Mouse (Mus musculus): ENCODE measurements around the gene Fyn. TPM values are rescaled to one million over a fixed set of nuclear protein-coding genes. Genes with fewer than 3 reads are reported as not detected.

Gene Fyn
- polyA plus RNA-seq, 1 experiment from 2014 or later, result 71.0 TPM

DNA sequence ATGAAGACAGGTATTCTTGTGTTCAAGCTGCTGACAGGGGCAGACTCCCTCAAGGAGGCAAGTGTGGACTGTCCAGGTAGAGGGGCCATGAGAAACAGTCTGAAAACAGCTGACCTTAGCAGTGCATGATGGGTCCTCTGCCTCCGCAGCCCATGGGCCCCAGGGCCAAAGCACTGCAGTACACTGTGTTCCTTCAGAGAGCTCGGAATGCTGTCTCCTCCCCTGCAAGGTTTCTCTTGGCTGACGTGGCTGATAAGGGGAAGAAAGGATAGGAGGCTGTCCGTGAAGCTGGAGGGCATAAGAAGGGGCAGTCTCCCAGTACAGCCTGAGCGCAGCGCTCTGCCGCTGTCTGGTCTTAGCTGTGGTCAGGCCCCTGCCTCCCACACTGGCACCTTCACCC lies 189.2 kb downstream of the Fyn start:
- WGBS, result 54% methylated on average over 7 of the region's 7 CpGs
- peaks cover 88% of the 10 kb centered on the region for H3K4me1 ChIP-seq (replicated peaks)
- no peak for ATAC-seq (ENCODE audit: low FRiP score)
- peak overlapping the region; percentile 65 for H3K9ac ChIP-seq
- peaks cover 6% of the 10 kb centered on the region for H3K36me3 ChIP-seq
- H3K4me2 ChIP-seq, result no peak overlapping the region
- H3K27me3 ChIP-seq, result no peaks in the 10 kb centered on the region
- no peaks in the 10 kb centered on the region for H3K9me3 ChIP-seq
- peak overlapping the region; percentile 94 for H3K27ac ChIP-seq
- H3K4me3 ChIP-seq, result no peak overlapping the region

DNA sequence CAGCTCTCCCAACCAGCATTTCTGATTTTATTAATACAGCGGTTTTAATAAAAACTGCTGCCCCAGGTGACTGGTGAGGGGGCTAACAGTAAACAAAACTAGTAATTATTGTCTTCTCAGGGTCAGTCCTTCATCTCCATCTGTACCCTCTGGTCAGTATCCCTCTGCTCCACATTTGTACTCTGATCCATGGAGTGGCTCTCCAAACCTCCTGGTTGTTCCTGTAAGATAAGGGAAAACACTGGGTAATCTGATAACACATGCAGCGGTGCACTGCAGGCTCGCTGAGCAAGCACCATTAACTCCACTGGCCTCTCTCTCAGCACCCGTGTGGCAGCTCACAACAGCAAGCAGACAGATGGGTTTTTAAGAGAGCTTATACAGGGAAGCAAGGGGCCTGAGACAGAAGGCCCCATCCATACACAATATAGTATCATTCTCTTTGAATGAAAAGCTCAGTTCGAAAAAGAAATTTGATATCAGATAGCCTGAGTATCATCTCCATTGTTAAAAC lies 189.9 kb downstream of the Fyn start:
- ATAC-seq (ENCODE audit: low FRiP score), result no peak
- 39% methylated on average over 5 of the region's 5 CpGs for WGBS
- H3K4me3 ChIP-seq, result no peak overlapping the region
- H3K9ac ChIP-seq, result peak overlapping the region; percentile 65
- peak overlapping the region; percentile 94 for H3K27ac ChIP-seq
- H3K27me3 ChIP-seq, result no peaks in the 10 kb centered on the region
- peaks cover 88% of the 10 kb centered on the region for H3K4me1 ChIP-seq (replicated peaks)
- no peaks in the 10 kb centered on the region for H3K9me3 ChIP-seq
- peaks cover 6% of the 10 kb centered on the region for H3K36me3 ChIP-seq
- no peak overlapping the region for H3K4me2 ChIP-seq

DNA sequence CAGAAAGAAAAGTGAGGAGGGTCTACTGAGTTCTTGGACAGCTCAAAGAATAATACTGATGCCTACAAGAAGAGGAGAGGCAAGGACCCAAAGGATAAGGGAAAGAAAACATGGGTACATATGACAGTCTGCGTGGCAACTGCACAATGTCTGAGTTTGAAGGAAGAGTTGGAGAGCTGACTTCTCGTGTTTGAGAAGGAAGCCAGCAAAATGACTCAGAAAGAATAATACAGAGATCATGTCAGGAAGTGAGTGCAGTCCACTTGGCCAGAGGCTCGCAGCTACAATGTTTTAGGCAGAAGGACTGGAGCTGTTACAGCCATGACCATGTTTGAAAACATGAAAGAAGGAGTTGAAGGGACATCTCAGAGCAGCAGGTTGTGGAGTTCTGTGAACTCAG lies 190.7 kb downstream of the Fyn start:
- no peak for ATAC-seq (ENCODE audit: low FRiP score)
- Histone ChIP-seq H3K36me3 (peaks cover 6% of the 10 kb centered on the region), H3K9me3 (no peaks in the 10 kb centered on the region), H3K27ac (peak overlapping the region; percentile 94), H3K9ac (peak overlapping the region; percentile 65; the same call in 1 of the 2 replicates), H3K4me3 (no peak overlapping the region), H3K27me3 (no peaks in the 10 kb centered on the region), H3K4me2 (no peak overlapping the region), H3K4me1 (replicated peaks) (peaks cover 85% of the 10 kb centered on the region)
- 76% methylated on average over 3 of the region's 3 CpGs for WGBS

DNA sequence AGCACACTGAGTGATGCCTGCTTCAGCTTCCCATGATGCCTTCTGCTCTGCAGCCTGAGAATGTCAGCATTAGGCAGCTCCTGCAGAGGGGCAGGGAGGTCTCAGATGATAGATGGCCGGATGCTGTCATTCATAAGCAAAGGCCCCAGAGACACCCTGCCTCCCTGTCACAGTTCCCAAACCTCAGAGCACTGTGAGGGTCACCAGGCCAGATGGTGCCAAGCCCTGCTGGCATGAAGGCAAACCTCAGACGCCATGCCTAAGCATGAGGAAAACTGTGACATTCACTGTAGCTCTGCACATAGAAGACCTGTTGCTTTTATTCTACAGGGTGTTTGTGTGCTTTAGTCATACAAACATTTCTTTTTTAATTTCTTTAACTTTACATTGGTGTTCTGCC lies 193.7 kb downstream of the Fyn start:
- WGBS, result 39% methylated on average over 2 of the region's 2 CpGs
- peak overlapping the region; percentile 40; the same call in 1 of the 2 replicates for H3K27ac ChIP-seq
- no peak overlapping the region for H3K4me3 ChIP-seq
- peaks cover 23% of the 10 kb centered on the region for H3K36me3 ChIP-seq
- no peaks in the 10 kb centered on the region for H3K27me3 ChIP-seq
- peaks cover 56% of the 10 kb centered on the region for H3K4me1 ChIP-seq (replicated peaks)
- H3K4me2 ChIP-seq, result no peak overlapping the region
- no peaks in the 10 kb centered on the region for H3K9me3 ChIP-seq
- no peak for ATAC-seq (ENCODE audit: low FRiP score)
- no peak overlapping the region for H3K9ac ChIP-seq

DNA sequence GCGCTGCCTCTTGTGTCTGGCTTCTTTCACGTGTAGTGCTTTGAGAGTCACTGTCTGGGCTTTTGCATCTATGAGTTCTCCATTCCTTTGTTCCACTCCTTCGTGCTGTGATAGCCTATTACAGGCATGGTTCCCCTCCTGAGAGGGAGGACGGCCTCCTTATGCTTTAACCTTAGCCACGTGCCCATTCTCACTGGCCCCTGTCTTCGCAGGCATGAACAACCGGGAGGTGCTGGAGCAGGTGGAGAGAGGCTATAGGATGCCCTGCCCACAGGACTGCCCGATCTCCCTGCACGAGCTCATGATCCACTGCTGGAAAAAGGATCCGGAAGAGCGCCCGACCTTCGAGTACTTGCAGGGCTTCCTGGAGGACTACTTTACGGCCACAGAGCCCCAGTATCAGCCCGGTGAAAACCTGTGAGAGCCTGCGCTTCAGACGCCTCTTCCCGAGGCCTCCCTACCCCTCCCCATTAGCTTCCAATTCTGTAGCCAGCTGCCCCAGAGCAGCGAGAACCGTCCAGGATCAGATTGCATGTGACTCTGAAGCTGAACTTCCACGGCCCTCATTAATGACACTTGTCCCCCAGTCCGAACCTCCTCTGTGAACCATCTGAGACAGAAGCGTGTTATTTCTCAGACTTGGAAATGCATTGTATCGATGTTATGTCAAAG lies 195.0 kb downstream of the Fyn start:
- WGBS, result 43% methylated on average over 24 of the region's 24 CpGs
- no peaks in the 10 kb centered on the region for H3K9me3 ChIP-seq
- H3K9ac ChIP-seq, result peak overlapping the region; percentile 53
- H3K27ac ChIP-seq, result peak overlapping the region; percentile 80
- no peaks in the 10 kb centered on the region for H3K27me3 ChIP-seq
- H3K4me2 ChIP-seq, result no peak overlapping the region
- H3K36me3 ChIP-seq, result peaks cover 26% of the 10 kb centered on the region
- H3K4me3 ChIP-seq, result no peak overlapping the region
- peaks cover 43% of the 10 kb centered on the region for H3K4me1 ChIP-seq (replicated peaks)
- ATAC-seq (ENCODE audit: low FRiP score), result 0 out of 2 replicates have a peak, but pooled peaks have one; percentile 25

DNA sequence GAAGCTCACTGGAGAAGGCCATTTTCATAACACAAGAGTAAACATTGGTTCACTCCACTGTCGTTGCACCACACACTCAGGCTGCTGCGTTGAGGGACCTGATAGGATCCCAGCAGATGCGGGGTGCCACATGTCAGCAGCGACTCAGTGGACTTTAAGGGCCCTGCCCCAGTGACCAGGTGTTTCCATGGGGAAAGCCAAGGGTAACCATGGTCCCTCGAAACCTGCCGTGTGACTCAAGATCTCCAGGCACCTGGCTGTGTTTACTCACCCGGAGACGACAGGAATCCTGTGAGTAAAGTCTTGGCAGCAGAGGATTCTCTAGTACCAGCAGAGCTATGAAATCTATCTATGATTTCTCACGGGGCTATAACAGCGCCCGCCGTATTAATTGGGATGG lies 198.2 kb downstream of the Fyn start:
- ATAC-seq (ENCODE audit: low FRiP score), result no peak
- Histone ChIP-seq H3K4me1 (replicated peaks) (peaks cover 42% of the 10 kb centered on the region), H3K4me3 (no peak overlapping the region), H3K36me3 (peaks cover 20% of the 10 kb centered on the region), H3K27me3 (no peaks in the 10 kb centered on the region), H3K9me3 (no peaks in the 10 kb centered on the region), H3K9ac (no peak overlapping the region), H3K27ac (peak overlapping the region; percentile 65; the same call in 1 of the 2 replicates), H3K4me2 (no peak overlapping the region)
- WGBS, result 81% methylated on average over 12 of the region's 12 CpGs

DNA sequence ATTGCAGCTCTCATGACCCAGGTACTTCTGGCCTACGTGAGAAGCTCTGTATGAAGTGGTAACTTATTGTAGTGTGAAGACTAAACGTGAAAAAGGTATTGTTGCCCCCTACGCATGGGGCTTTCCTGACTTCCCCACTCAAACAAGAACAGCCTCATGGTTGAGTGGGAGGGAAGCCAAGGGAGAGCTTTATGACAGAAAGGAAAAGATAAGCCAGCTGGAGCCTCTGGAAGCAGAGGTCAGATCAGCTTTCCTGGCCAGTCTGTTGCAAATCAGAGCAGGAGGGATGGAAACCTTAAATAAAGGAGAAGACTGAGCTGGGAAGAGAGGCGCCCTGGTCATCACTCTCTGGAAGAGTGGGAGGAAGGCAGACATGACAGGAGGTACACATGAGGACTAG lies 200.3 kb downstream of the Fyn start:
- H3K4me1 ChIP-seq (replicated peaks), result peaks cover 40% of the 10 kb centered on the region
- H3K27me3 ChIP-seq, result no peaks in the 10 kb centered on the region
- H3K9me3 ChIP-seq, result no peaks in the 10 kb centered on the region
- no peak for ATAC-seq (ENCODE audit: low FRiP score)
- 83% methylated on average over 4 of the region's 4 CpGs for WGBS
- H3K4me3 ChIP-seq, result no peak overlapping the region
- no peak overlapping the region for H3K9ac ChIP-seq
- no peak overlapping the region for H3K4me2 ChIP-seq
- H3K27ac ChIP-seq, result peak overlapping the region; percentile 56; the same call in 1 of the 2 replicates
- peaks cover 20% of the 10 kb centered on the region; the same call in 1 of the 2 replicates for H3K36me3 ChIP-seq

DNA sequence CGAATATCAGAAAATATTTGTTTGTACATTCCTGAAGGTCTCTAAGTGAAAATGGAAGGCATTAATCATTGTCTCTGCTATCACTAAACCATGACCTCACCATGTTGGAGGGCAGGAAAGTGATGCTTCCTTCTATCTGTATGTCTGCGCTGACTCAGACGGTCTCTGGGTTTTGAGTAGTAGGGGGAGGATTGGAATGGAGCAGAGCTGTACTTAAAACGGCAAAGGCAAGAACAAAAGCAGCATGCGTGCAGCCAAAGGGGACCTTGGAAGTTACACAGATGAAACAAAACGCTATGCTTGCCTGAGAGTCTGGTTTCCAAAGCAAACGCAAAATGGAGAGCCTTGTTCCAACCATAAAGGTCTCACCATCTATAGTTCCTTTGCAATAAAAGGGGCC lies 202.4 kb downstream of the Fyn start:
- H3K36me3 ChIP-seq, result peaks cover 10% of the 10 kb centered on the region; the same call in 1 of the 2 replicates
- H3K9ac ChIP-seq, result peak overlapping the region; percentile 51; the same call in 1 of the 2 replicates
- no peaks in the 10 kb centered on the region for H3K9me3 ChIP-seq
- ATAC-seq (ENCODE audit: low FRiP score), result 0 out of 2 replicates have a peak, but pooled peaks have one; percentile 36
- H3K4me2 ChIP-seq, result no peak overlapping the region
- 37% methylated on average over 7 of the region's 7 CpGs for WGBS
- peak overlapping the region; percentile 90 for H3K27ac ChIP-seq
- H3K27me3 ChIP-seq, result no peaks in the 10 kb centered on the region
- no peak overlapping the region for H3K4me3 ChIP-seq
- peaks cover 40% of the 10 kb centered on the region for H3K4me1 ChIP-seq (replicated peaks)

DNA sequence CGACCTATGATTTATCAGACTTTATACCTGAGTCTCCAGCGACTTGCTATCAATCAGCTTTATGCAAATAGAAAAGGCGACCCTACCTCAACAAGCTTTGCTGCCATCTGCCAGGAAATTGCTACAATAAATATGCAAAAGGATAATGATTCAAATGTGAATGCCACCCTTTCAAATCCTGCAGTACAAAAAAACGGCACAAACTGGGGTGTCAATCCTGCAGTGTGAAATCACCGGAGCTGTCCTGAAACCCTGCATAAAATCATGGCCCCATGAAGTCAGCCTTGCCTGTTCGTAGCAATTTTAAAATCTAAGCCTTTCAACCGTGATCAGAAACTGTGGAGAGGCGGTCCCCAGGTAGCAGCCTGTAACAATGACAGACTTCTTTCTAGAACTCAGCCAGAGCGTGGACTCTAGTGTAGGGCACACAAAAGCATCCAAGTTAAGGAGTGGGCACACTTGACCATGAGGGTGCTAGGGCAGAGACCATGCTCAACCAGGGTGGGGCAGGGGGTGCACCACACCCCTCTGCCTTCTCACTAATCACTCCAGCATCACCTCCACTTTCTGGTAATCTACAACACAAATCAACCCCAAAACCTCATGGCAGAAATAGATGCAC lies 203.5 kb downstream of the Fyn start:
- 0 out of 2 replicates have a peak, but pooled peaks have one; percentile 15 for ATAC-seq (ENCODE audit: low FRiP score)
- H3K27me3 ChIP-seq, result no peaks in the 10 kb centered on the region

DNA sequence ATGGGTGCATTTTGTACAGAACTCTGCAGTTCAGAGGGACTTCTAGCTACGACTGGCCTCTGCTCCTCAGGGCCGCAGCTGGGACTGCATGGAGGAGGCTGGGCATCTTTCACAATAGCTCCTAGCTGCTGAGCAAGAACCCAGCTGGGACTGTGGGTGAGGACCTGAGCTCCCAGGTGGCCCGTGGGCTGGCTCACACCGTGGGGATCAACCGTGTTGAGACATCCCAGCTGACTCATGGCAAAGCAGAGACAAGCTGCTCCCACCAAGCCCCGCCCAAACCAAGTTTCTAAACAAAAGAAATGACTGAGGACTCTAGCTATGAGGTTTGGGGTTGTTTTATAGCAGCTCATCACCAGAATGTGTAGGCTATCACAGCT lies 204.0 kb downstream of the Fyn start:
- 0 out of 2 replicates have a peak, but pooled peaks have one; percentile 8 for ATAC-seq (ENCODE audit: low FRiP score)
- 34% methylated on average over 6 of the region's 6 CpGs for WGBS

More for the DNA sequence above, 203.5 kb downstream of the Fyn start:
- peak overlapping the region; percentile 90 for H3K27ac ChIP-seq
- peaks cover 3% of the 10 kb centered on the region; the same call in 1 of the 2 replicates for H3K36me3 ChIP-seq
- peak overlapping the region; percentile 51 for H3K9ac ChIP-seq
- peaks cover 40% of the 10 kb centered on the region for H3K4me1 ChIP-seq (replicated peaks)
- no peaks in the 10 kb centered on the region for H3K9me3 ChIP-seq
- 28% methylated on average over 9 of the region's 9 CpGs for WGBS
- H3K4me3 ChIP-seq, result no peak overlapping the region
- H3K4me2 ChIP-seq, result no peak overlapping the region

DNA sequence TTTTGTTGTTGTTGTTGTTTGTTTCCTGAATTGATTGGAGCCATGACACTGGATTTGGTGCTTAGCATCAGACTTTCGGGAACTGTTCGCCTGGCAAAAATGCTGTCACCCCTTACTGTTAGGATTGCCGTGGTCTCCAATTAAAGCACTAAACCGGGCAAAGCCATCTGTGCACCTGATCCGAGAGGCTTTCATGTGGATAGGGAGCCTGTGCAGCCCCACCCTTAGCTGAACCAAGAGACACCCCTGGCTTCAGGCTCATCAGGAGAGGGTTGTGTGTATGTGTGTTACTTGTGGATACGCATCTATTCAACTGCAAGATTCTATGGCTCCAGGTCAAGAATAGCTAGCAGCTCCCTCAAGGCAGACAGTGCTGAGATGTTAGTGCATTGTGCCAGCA lies 207.8 kb downstream of the Fyn start:
- H3K27ac ChIP-seq, result no peak overlapping the region
- no peak overlapping the region for H3K4me2 ChIP-seq
- H3K27me3 ChIP-seq, result no peaks in the 10 kb centered on the region
- no peak overlapping the region for H3K4me3 ChIP-seq
- no peak for ATAC-seq (ENCODE audit: low FRiP score)
- H3K9ac ChIP-seq, result no peak overlapping the region
- H3K4me1 ChIP-seq (replicated peaks), result peaks cover 33% of the 10 kb centered on the region
- 86% methylated on average over 6 of the region's 6 CpGs for WGBS
- H3K36me3 ChIP-seq, result no peaks in the 10 kb centered on the region
- no peaks in the 10 kb centered on the region for H3K9me3 ChIP-seq

More for the DNA sequence above, 204.0 kb downstream of the Fyn start:
- no peak overlapping the region for H3K4me3 ChIP-seq
- no peaks in the 10 kb centered on the region for H3K27me3 ChIP-seq
- no peaks in the 10 kb centered on the region for H3K9me3 ChIP-seq
- peak overlapping the region; percentile 90 for H3K27ac ChIP-seq
- H3K4me1 ChIP-seq (replicated peaks), result peaks cover 40% of the 10 kb centered on the region
- H3K36me3 ChIP-seq, result peaks cover 3% of the 10 kb centered on the region; the same call in 1 of the 2 replicates
- H3K4me2 ChIP-seq, result no peak overlapping the region
- peak overlapping the region; percentile 51 for H3K9ac ChIP-seq

DNA sequence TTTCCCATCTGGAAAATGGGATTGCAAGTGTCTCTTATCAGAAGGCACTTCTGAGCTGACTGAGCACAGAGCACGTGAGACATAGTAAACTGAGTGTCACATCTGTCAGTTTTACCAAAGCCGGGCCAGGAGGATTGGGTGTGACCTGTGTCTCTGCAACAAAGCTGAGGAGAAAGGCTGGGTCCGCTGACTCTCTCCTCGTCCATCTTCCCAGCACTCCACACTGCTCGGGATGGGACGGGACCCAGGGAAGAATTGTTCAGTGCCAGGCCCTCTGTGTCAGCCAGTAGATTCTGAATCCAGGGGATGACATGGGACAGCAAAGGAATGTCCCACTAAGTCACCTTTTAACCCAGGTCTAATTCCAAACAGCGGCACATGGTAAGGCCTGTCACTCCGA lies 211.8 kb downstream of the Fyn start:
- Histone ChIP-seq H3K36me3 (no peaks in the 10 kb centered on the region), H3K27ac (no peak overlapping the region), H3K9me3 (no peaks in the 10 kb centered on the region), H3K27me3 (no peaks in the 10 kb centered on the region), H3K4me1 (replicated peaks) (peaks cover 13% of the 10 kb centered on the region), H3K4me3 (no peak overlapping the region), H3K9ac (no peak overlapping the region), H3K4me2 (no peak overlapping the region)
- WGBS, result 51% methylated on average over 8 of the region's 8 CpGs
- no peak for ATAC-seq (ENCODE audit: low FRiP score)
